Mouse (Mus musculus) heart, adult 9 months (tissue): ENCODE data around the gene Bicc1.

ENCODE experiments used
- DNase-seq, 2 experiments: peaks; one replicate each; pipeline ENCODE4 v3.0.0; 2022; ENCODE audit warnings: low spot score in 2 of 2

The Bicc1 gene

DNA sequence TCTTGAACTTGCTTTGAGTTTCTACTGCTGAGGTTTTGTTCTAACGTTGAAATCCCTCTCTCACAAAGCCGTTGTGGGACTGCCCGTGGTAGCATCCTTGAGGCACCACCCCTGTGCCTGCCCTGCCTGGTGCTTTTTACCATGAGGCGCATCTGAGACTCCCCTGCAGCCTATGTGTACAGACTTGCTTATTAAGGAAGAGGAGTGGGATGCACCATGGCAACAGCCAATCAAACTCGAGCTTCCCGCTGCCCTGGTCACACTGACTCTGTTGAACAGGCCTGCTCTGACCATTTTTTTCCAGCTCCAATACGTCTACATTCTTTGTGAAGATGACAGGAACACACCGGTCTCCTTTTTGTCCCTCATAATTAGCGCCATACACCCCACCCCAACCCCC is 283.0 kb downstream of the Bicc1 start:
- DNase-seq, result no peak

DNA sequence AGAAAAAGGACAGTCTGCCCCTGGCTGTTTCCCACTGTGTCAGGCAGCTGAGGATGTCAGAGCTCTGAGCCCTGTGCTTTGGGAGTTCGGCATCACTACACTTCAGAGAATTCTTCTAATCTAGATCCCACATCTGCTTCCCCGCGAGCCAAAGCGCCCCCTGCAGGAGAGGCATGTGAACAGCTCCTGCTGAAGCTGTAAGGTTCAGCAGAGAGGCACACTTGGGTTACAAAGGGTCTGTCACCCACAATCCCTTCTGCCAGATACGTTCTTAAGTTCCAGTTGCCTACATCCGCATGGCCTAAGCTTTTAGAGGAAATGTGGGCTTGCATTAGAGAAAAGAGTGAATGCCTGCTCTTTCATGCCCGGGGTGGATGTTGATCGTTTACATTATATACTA is 283.4 kb downstream of the Bicc1 start:
- DNase-seq, result no peak

DNA sequence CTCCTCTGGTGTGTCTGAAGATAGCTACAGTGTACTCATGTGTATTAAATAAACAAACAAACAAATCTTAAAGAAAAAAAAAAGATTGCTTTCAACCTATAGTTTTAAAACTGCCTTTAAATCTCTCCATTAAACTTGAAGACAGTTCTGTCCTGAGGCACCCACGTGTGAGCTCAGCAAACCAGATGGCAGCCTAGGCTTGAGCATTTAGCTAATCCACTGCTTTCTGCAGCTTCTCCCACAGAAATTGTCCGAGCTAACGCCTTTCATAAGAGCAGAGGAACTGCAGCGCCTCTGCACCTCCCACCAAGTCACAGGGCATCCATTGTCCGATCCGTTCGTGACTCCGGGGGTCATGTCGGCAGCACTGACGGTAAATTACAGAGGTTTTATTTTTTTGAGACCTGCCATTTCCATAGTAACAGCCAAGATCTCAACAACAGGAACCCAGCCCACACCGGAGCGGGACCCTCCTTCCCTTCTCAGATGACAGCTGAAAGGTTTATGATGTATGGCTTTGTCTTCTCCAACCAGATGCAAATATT is 284.4 kb downstream of the Bicc1 start:
- no peak for DNase-seq
